Mouse (Mus musculus): ENCODE measurements around the gene Parp12. TPM values are rescaled to one million over a fixed set of nuclear protein-coding genes. Genes with fewer than 3 reads are reported as not detected.

Gene Parp12
- polyA plus RNA-seq, 1 experiment from 2014 or later: 9.9 TPM

DNA sequence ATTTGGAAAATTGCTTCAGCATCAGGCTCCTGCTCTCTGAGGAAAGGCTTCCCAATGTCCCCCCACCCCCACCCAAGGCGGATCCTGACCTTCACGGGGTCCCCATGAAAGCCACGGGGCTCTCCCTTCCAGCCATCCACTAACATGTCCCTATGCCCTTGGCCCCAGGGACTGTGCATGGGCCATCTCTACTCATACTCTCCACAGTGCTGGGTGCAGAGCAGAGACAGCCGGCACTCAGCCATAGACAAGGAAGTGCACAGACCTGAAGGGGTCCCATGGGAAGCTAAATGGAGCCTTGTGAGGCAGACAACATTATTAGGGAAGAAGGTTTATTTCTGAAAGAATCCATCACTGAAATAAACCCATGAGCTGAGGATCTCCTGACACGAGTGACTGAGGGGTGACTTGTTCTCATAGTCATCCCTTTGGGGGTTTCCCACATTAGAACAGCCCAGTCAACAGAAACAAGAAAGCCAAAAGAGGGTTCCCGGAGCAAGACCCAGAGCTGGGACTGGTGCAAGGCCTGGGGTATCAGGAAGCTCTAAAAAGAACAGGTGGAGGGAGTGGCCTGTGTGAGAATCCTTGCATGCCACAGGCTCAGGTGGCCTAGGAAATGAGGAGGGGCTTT lies 63.2 kb downstream of the Parp12 start:
- WGBS: 84% methylated on average over 6 of the region's 6 CpGs
- H3K4me2 ChIP-seq (replicated peaks; ENCODE audit: low read depth, low read length): no peak overlapping the region
- no peak overlapping the region for H3K27ac ChIP-seq (ENCODE audit: low read length)
- H3K36me3 ChIP-seq (ENCODE audit: control insufficient read depth, insufficient read depth, low read length): no peaks in the 10 kb centered on the region
- no peaks in the 10 kb centered on the region for H3K27me3 ChIP-seq (ENCODE audit: control insufficient read depth, insufficient read depth, low read length)
- H3K9me3 ChIP-seq (ENCODE audit: control insufficient read depth, low read depth, low read length): no peaks in the 10 kb centered on the region
- H3K4me3 ChIP-seq (ENCODE audit: low read depth, low read length): no peak overlapping the region
- peaks cover 22% of the 10 kb centered on the region; the same call in 1 of the 2 replicates for H3K4me1 ChIP-seq (ENCODE audit: control insufficient read depth, insufficient read depth, low read length)
- ATAC-seq (ENCODE audit: insufficient number of reproducible peaks, insufficient read depth, low FRiP score, low read depth): no peak
- H3K9ac ChIP-seq (replicated peaks; ENCODE audit: low read depth, low read length): no peak overlapping the region

DNA sequence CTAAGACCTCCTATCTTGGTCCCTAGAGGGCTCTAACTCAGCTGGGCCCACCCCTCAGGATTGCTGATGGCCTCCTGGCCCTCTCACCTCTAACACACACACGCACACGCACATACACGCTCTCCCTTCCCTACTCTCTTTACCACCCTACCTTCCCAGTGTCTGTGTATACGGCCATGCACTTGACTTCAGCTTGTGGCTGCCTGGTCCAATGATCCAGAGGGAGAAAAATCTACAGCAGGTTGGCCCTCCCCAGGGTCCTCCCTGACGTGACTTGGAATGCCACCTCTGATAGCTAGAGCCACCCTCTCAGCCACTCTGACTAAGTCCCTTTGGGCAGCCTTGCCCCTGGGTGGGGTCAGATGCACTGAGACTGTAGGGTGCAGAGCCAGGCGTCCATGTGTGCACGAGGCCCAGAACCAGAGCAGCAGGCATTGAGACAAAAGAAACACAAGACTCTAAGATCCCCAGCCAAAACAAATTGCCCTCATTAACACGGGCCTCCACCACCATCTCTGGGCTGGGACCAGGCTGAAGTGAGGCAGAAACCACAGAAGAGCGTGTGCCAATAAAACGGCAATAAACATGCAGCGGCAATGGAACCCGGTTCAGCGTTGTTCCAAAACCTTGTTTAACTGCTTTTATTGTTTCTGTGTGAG lies 63.8 kb downstream of the Parp12 start:
- H3K9ac ChIP-seq (replicated peaks; ENCODE audit: low read depth, low read length): no peak overlapping the region
- no peak overlapping the region for H3K4me3 ChIP-seq (ENCODE audit: low read depth, low read length)
- H3K9me3 ChIP-seq (ENCODE audit: control insufficient read depth, low read depth, low read length): no peaks in the 10 kb centered on the region
- peaks cover 15% of the 10 kb centered on the region; the same call in 1 of the 2 replicates for H3K4me1 ChIP-seq (ENCODE audit: control insufficient read depth, insufficient read depth, low read length)
- H3K27ac ChIP-seq (ENCODE audit: low read length): no peak overlapping the region
- 83% methylated on average over 13 of the region's 13 CpGs for WGBS
- no peaks in the 10 kb centered on the region for H3K27me3 ChIP-seq (ENCODE audit: control insufficient read depth, insufficient read depth, low read length)
- H3K36me3 ChIP-seq (ENCODE audit: control insufficient read depth, insufficient read depth, low read length): no peaks in the 10 kb centered on the region
- ATAC-seq (ENCODE audit: insufficient number of reproducible peaks, insufficient read depth, low FRiP score, low read depth): no peak
- H3K4me2 ChIP-seq (replicated peaks; ENCODE audit: low read depth, low read length): no peak overlapping the region

DNA sequence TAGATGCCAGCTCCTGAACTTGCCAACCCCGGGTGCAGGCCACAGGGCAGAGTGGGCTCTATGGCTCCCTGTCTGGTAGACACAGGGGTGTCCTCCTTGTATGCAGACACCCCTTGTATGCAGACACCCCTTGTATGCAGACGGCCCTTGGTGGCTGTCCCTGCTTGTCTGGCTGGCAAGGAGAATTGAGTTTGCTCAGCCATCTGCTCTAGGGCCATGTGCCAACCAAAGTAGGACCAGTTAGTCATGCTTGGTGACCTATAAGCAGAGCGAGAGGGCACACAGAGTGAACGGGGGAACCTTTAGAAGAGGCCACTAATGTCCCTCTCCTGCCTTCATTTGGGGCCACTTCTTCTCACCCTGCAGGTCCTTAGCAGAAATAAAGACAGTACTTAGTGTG lies 65.5 kb downstream of the Parp12 start:
- WGBS: 84% methylated on average over 4 of the region's 4 CpGs
- H3K27me3 ChIP-seq (ENCODE audit: control insufficient read depth, insufficient read depth, low read length): no peaks in the 10 kb centered on the region
- ATAC-seq (ENCODE audit: insufficient number of reproducible peaks, insufficient read depth, low FRiP score, low read depth): no peak
- H3K9me3 ChIP-seq (ENCODE audit: control insufficient read depth, low read depth, low read length): no peaks in the 10 kb centered on the region
- H3K36me3 ChIP-seq (ENCODE audit: control insufficient read depth, insufficient read depth, low read length): no peaks in the 10 kb centered on the region
- no peak overlapping the region for H3K9ac ChIP-seq (replicated peaks; ENCODE audit: low read depth, low read length)
- H3K4me2 ChIP-seq (replicated peaks; ENCODE audit: low read depth, low read length): no peak overlapping the region
- H3K4me3 ChIP-seq (ENCODE audit: low read depth, low read length): no peak overlapping the region
- no peak overlapping the region for H3K27ac ChIP-seq (ENCODE audit: low read length)
- H3K4me1 ChIP-seq (ENCODE audit: control insufficient read depth, insufficient read depth, low read length): peaks cover 13% of the 10 kb centered on the region; the same call in 1 of the 2 replicates

DNA sequence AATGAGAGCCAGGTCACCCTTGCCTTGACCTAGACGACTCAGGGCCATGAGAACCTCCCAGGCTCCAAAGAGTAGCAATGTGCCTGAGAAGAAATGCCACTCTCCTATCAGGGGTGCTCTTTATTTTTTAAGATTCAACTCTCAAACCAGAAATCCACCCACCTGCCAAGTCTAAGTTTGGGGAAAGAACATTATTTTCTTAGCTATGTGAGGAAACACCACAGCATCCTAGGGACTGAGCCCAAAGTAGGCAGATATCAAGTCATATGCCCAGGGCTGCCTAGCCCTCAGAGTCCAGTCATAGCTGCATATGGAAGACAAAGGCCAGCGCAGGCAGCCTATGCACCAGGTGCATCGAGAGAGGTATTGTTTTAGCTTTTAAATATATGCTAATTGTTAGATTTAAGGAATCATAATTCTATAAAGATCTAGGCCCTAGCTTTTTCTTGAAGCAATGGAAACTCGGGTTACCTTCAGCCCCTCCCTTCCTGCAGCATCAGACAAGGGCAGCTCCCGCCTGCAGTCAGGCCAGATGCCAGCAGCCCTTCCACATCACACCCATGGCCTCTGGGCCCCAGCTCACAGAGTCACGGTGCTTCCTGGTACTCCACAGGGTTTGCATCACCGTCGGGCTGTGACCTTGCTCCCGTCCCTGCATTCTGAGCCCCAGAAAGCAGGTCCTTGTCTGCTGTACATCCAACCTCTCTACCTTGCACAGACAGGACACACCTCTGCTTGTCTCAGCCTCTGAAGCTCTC lies 66.2 kb downstream of the Parp12 start:
- 66% methylated on average over 9 of the region's 9 CpGs for WGBS
- Histone ChIP-seq H3K4me1 (ENCODE audit: control insufficient read depth, insufficient read depth, low read length) (peaks cover 13% of the 10 kb centered on the region; the same call in 1 of the 2 replicates), H3K27ac (ENCODE audit: low read length) (no peak overlapping the region), H3K9me3 (ENCODE audit: control insufficient read depth, low read depth, low read length) (no peaks in the 10 kb centered on the region), H3K9ac (replicated peaks; ENCODE audit: low read depth, low read length) (no peak overlapping the region), H3K4me2 (replicated peaks; ENCODE audit: low read depth, low read length) (no peak overlapping the region), H3K27me3 (ENCODE audit: control insufficient read depth, insufficient read depth, low read length) (no peaks in the 10 kb centered on the region), H3K4me3 (ENCODE audit: low read depth, low read length) (no peak overlapping the region), H3K36me3 (ENCODE audit: control insufficient read depth, insufficient read depth, low read length) (no peaks in the 10 kb centered on the region)
- ATAC-seq (ENCODE audit: insufficient number of reproducible peaks, insufficient read depth, low FRiP score, low read depth): no peak

DNA sequence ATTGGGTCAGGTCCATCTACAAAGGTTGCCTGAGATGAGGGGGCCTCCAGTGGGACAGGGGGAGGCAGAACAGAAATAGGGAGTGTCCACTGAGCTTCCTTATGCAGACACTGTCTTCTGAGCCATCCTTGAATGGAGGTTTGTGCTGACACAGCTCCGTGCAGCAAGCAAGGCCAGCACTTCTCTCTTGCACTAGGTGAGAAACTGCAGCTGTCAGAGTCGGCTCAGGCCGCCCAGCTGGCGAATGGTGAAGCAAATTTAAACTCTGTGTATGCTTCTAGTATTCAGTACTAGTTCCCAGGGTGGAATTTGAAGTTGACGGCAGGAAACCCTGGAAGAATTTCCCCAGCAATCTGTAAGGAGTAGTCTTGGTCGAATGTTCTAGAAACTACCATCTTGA lies 67.3 kb downstream of the Parp12 start:
- no peaks in the 10 kb centered on the region for H3K36me3 ChIP-seq (ENCODE audit: control insufficient read depth, insufficient read depth, low read length)
- H3K27me3 ChIP-seq (ENCODE audit: control insufficient read depth, insufficient read depth, low read length): no peaks in the 10 kb centered on the region
- H3K4me2 ChIP-seq (replicated peaks; ENCODE audit: low read depth, low read length): no peak overlapping the region
- H3K4me3 ChIP-seq (ENCODE audit: low read depth, low read length): no peak overlapping the region
- no peak overlapping the region for H3K9ac ChIP-seq (replicated peaks; ENCODE audit: low read depth, low read length)
- no peaks in the 10 kb centered on the region for H3K9me3 ChIP-seq (ENCODE audit: control insufficient read depth, low read depth, low read length)
- peaks cover 13% of the 10 kb centered on the region; the same call in 1 of the 2 replicates for H3K4me1 ChIP-seq (ENCODE audit: control insufficient read depth, insufficient read depth, low read length)
- H3K27ac ChIP-seq (ENCODE audit: low read length): peak overlapping the region; percentile 55; the same call in 1 of the 2 replicates
- peak; percentile 44; the same call in 1 of the 2 replicates for ATAC-seq (ENCODE audit: insufficient number of reproducible peaks, insufficient read depth, low FRiP score, low read depth)
- 37% methylated on average over 6 of the region's 6 CpGs for WGBS

DNA sequence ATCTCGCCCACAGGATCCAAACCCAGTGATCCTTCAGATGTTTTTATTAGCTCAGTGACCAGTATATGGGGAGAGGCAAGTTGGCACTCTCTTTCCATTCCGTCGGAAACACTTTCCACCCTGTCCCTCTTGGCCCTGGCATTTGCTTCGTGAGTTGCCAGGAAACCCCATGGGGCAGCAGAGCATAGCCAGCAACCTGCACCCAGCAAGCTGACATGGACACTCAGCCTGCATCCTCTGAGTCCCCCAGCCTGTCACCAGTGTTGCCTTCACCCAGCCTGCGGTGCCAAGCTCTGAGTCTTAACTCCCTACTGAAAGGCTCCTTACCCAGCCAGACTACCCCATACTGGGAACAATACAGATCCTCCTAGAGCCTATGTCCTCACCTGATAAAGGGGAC lies 69.0 kb downstream of the Parp12 start:
- no peaks in the 10 kb centered on the region for H3K36me3 ChIP-seq (ENCODE audit: control insufficient read depth, insufficient read depth, low read length)
- no peaks in the 10 kb centered on the region for H3K9me3 ChIP-seq (ENCODE audit: control insufficient read depth, low read depth, low read length)
- no peak overlapping the region for H3K4me2 ChIP-seq (replicated peaks; ENCODE audit: low read depth, low read length)
- no peak overlapping the region for H3K4me3 ChIP-seq (ENCODE audit: low read depth, low read length)
- no peak for ATAC-seq (ENCODE audit: insufficient number of reproducible peaks, insufficient read depth, low FRiP score, low read depth)
- H3K27me3 ChIP-seq (ENCODE audit: control insufficient read depth, insufficient read depth, low read length): no peaks in the 10 kb centered on the region
- peaks cover 9% of the 10 kb centered on the region; the same call in 1 of the 2 replicates for H3K4me1 ChIP-seq (ENCODE audit: control insufficient read depth, insufficient read depth, low read length)
- WGBS: 72% methylated on average over 5 of the region's 5 CpGs
- no peak overlapping the region for H3K27ac ChIP-seq (ENCODE audit: low read length)
- H3K9ac ChIP-seq (replicated peaks; ENCODE audit: low read depth, low read length): no peak overlapping the region

DNA sequence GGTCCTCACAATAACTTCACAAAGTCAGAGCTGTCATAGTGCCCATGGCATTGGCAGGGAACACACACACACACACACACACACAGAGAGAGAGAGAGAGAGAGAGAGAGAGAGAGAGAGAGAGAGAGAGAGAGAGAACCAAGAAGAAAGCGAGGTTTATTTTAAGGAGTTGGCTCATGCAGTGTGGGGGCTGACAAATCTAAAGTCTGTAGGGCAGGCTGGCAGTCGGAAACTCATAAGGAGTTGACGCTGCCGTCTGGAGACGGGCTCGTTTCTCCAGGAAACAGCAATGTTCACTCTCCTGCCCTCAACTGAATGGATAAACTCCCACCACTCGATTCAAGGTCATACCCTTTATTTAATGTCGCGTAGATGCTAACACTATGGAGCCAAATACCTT lies 77.7 kb downstream of the Parp12 start:
- WGBS: 67% methylated on average over 9 of the region's 9 CpGs
- Histone ChIP-seq H3K9ac (replicated peaks; ENCODE audit: low read depth, low read length) (no peak overlapping the region), H3K4me2 (replicated peaks; ENCODE audit: low read depth, low read length) (no peak overlapping the region), H3K9me3 (ENCODE audit: control insufficient read depth, low read depth, low read length) (no peaks in the 10 kb centered on the region), H3K36me3 (ENCODE audit: control insufficient read depth, insufficient read depth, low read length) (no peaks in the 10 kb centered on the region), H3K27ac (ENCODE audit: low read length) (no peak overlapping the region), H3K4me3 (ENCODE audit: low read depth, low read length) (no peak overlapping the region), H3K4me1 (ENCODE audit: control insufficient read depth, insufficient read depth, low read length) (peaks cover 7% of the 10 kb centered on the region; the same call in 1 of the 2 replicates), H3K27me3 (ENCODE audit: control insufficient read depth, insufficient read depth, low read length) (no peaks in the 10 kb centered on the region)
- no peak for ATAC-seq (ENCODE audit: insufficient number of reproducible peaks, insufficient read depth, low FRiP score, low read depth)

Measured in stomach, embryonic 14.5 days (tissue).